Mouse (Mus musculus): ENCODE measurements around the gene Shcbp1l. TPM values are rescaled to one million over a fixed set of nuclear protein-coding genes. Genes with fewer than 3 reads are reported as not detected.

Shcbp1l gene
- total and polyA plus RNA-seq, 2 experiments: not detected

DNA sequence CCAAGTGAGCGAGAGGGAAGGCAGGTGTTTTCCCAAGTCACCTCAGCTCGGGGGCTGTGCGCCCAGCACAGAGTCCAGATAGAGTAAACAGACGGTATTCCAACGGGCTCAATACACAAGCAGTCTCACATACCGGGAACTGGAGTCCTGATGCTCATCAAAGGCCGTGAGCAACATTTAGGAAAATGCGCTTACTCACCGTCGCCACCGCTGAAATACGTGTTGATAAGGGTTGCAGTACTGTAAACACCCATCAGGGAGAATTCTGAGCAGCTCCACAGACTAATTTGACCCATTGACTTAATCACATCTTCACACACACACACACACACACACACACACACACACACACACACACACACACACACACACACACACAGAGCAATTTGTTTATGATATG is 691 bp upstream of the Shcbp1l start:
- H3K9ac ChIP-seq (ENCODE audit: low read depth, low read length): no peak overlapping the region

GRCm38 (mm10) chr1:153431158-153431557 is 6.2 kb downstream of the Shcbp1l start:
- 77% methylated on average over 7 of the region's 7 CpGs for WGBS

More for the DNA sequence above, 691 bp upstream of the Shcbp1l start:
- WGBS: 16% methylated on average over 12 of the region's 12 CpGs
- Histone ChIP-seq H3K27me3 (ENCODE audit: control insufficient read depth, insufficient read depth, low read length) (0 out of 2 replicates have a peak, but pooled peaks cover 2% of the 10 kb centered on the region), H3K36me3 (ENCODE audit: control insufficient read depth, insufficient read depth, low read length) (no peaks in the 10 kb centered on the region), H3K27ac (replicated peaks; ENCODE audit: insufficient read depth, low read depth, low read length) (no peak overlapping the region), H3K4me1 (ENCODE audit: control insufficient read depth, insufficient read depth, low read length) (peaks cover 11% of the 10 kb centered on the region), H3K4me3 (ENCODE audit: insufficient read depth, low read depth, low read length) (no peak overlapping the region), H3K79me2 (ENCODE audit: control insufficient read depth, insufficient read depth, low read length) (no peaks in the 10 kb centered on the region)
- no peak for TF ChIP-seq CTCF (IDR thresholded peaks at IDR 0.05; ENCODE audit: low read depth, low read length)
- TF ChIP-seq POLR2A (IDR thresholded peaks at IDR 0.05; ENCODE audit: extremely low read depth, insufficient read depth, low read length): no peak
- no peak for DNase-seq (ENCODE audit: extremely low read depth, low read depth, low spot score)

GRCm38 (mm10) chr1:153431701-153432100 is 6.7 kb downstream of the Shcbp1l start:
- Histone ChIP-seq H3K9ac (ENCODE audit: low read depth, low read length) (no peak overlapping the region), H3K79me2 (ENCODE audit: control insufficient read depth, insufficient read depth, low read length) (no peaks in the 10 kb centered on the region), H3K27me3 (ENCODE audit: control insufficient read depth, insufficient read depth, low read length) (no peaks in the 10 kb centered on the region), H3K27ac (replicated peaks; ENCODE audit: insufficient read depth, low read depth, low read length) (no peak overlapping the region), H3K4me3 (ENCODE audit: insufficient read depth, low read depth, low read length) (no peak overlapping the region), H3K36me3 (ENCODE audit: control insufficient read depth, insufficient read depth, low read length) (no peaks in the 10 kb centered on the region), H3K4me1 (ENCODE audit: control insufficient read depth, insufficient read depth, low read length) (no peaks in the 10 kb centered on the region)
- no peak for TF ChIP-seq CTCF (IDR thresholded peaks at IDR 0.05; ENCODE audit: low read depth, low read length)
- TF ChIP-seq POLR2A (IDR thresholded peaks at IDR 0.05; ENCODE audit: extremely low read depth, insufficient read depth, low read length): no peak
- no peak for DNase-seq (ENCODE audit: extremely low read depth, low read depth, low spot score)
- WGBS: 74% methylated on average over 10 of the region's 10 CpGs

More at GRCm38 (mm10) chr1:153431158-153431557, 6.2 kb downstream of the Shcbp1l start:
- Histone ChIP-seq H3K27ac (replicated peaks; ENCODE audit: insufficient read depth, low read depth, low read length) (no peak overlapping the region), H3K9ac (ENCODE audit: low read depth, low read length) (no peak overlapping the region), H3K79me2 (ENCODE audit: control insufficient read depth, insufficient read depth, low read length) (no peaks in the 10 kb centered on the region), H3K27me3 (ENCODE audit: control insufficient read depth, insufficient read depth, low read length) (no peaks in the 10 kb centered on the region), H3K4me3 (ENCODE audit: insufficient read depth, low read depth, low read length) (no peak overlapping the region), H3K36me3 (ENCODE audit: control insufficient read depth, insufficient read depth, low read length) (no peaks in the 10 kb centered on the region), H3K4me1 (ENCODE audit: control insufficient read depth, insufficient read depth, low read length) (no peaks in the 10 kb centered on the region)
- TF ChIP-seq POLR2A (IDR thresholded peaks at IDR 0.05; ENCODE audit: extremely low read depth, insufficient read depth, low read length): no peak
- TF ChIP-seq CTCF (IDR thresholded peaks at IDR 0.05; ENCODE audit: low read depth, low read length): no peak
- no peak for DNase-seq (ENCODE audit: extremely low read depth, low read depth, low spot score)

GRCm38 (mm10) chr1:153432329-153432728 is 7.4 kb downstream of the Shcbp1l start:
- H3K4me1 ChIP-seq (ENCODE audit: control insufficient read depth, insufficient read depth, low read length): no peaks in the 10 kb centered on the region
- no peak for DNase-seq (ENCODE audit: extremely low read depth, low read depth, low spot score)
- no peak overlapping the region for H3K9ac ChIP-seq (ENCODE audit: low read depth, low read length)
- H3K4me3 ChIP-seq (ENCODE audit: insufficient read depth, low read depth, low read length): no peak overlapping the region
- H3K27ac ChIP-seq (replicated peaks; ENCODE audit: insufficient read depth, low read depth, low read length): no peak overlapping the region
- no peaks in the 10 kb centered on the region for H3K27me3 ChIP-seq (ENCODE audit: control insufficient read depth, insufficient read depth, low read length)
- H3K36me3 ChIP-seq (ENCODE audit: control insufficient read depth, insufficient read depth, low read length): no peaks in the 10 kb centered on the region
- TF ChIP-seq POLR2A (IDR thresholded peaks at IDR 0.05; ENCODE audit: extremely low read depth, insufficient read depth, low read length) (no peak), CTCF (IDR thresholded peaks at IDR 0.05; ENCODE audit: low read depth, low read length) (no peak)
- no peaks in the 10 kb centered on the region for H3K79me2 ChIP-seq (ENCODE audit: control insufficient read depth, insufficient read depth, low read length)
- WGBS: 96% methylated on average over 2 of the region's 2 CpGs

- H3K9ac ChIP-seq (ENCODE audit: low read depth, low read length): no peak overlapping the region
- H3K79me2 ChIP-seq (ENCODE audit: control insufficient read depth, insufficient read depth, low read length): no peaks in the 10 kb centered on the region
- no peaks in the 10 kb centered on the region for H3K27me3 ChIP-seq (ENCODE audit: control insufficient read depth, insufficient read depth, low read length)
- no peak for DNase-seq (ENCODE audit: extremely low read depth, low read depth, low spot score)
- H3K36me3 ChIP-seq (ENCODE audit: control insufficient read depth, insufficient read depth, low read length): no peaks in the 10 kb centered on the region
- no peak overlapping the region for H3K4me3 ChIP-seq (ENCODE audit: insufficient read depth, low read depth, low read length)
- 87% methylated on average over 5 of the region's 5 CpGs for WGBS
- no peak overlapping the region for H3K27ac ChIP-seq (replicated peaks; ENCODE audit: insufficient read depth, low read depth, low read length)
- no peak for TF ChIP-seq POLR2A (IDR thresholded peaks at IDR 0.05; ENCODE audit: extremely low read depth, insufficient read depth, low read length)
- no peak for TF ChIP-seq CTCF (IDR thresholded peaks at IDR 0.05; ENCODE audit: low read depth, low read length)
- H3K4me1 ChIP-seq (ENCODE audit: control insufficient read depth, insufficient read depth, low read length): no peaks in the 10 kb centered on the region
Measured at GRCm38 (mm10) chr1:153433851-153434589, 9.1 kb downstream of the Shcbp1l start.

- no peak for DNase-seq (ENCODE audit: extremely low read depth, low read depth, low spot score)
- Histone ChIP-seq H3K9ac (ENCODE audit: low read depth, low read length) (no peak overlapping the region), H3K36me3 (ENCODE audit: control insufficient read depth, insufficient read depth, low read length) (no peaks in the 10 kb centered on the region), H3K27ac (replicated peaks; ENCODE audit: insufficient read depth, low read depth, low read length) (no peak overlapping the region), H3K4me1 (ENCODE audit: control insufficient read depth, insufficient read depth, low read length) (no peaks in the 10 kb centered on the region), H3K79me2 (ENCODE audit: control insufficient read depth, insufficient read depth, low read length) (no peaks in the 10 kb centered on the region), H3K4me3 (ENCODE audit: insufficient read depth, low read depth, low read length) (no peak overlapping the region), H3K27me3 (ENCODE audit: control insufficient read depth, insufficient read depth, low read length) (no peaks in the 10 kb centered on the region)
- 89% methylated on average over 11 of the region's 11 CpGs for WGBS
- no peak for TF ChIP-seq POLR2A (IDR thresholded peaks at IDR 0.05; ENCODE audit: extremely low read depth, insufficient read depth, low read length)
- no peak for TF ChIP-seq CTCF (IDR thresholded peaks at IDR 0.05; ENCODE audit: low read depth, low read length)
Measured at GRCm38 (mm10) chr1:153437536-153437935, 12.6 kb downstream of the Shcbp1l start.

All from liver, adult 2 months (tissue).